Mouse (Mus musculus) CD4-positive helper T cell, adult 2 months (primary cell): ENCODE results near the gene Nsun5.
A peak's percentile ranks its signal among the peaks of the same experiment; 100 is the strongest.

Experiments used
- DNase-seq: peaks from one replicate; pipeline ENCODE4 v3.0.0-alpha.2; 2012; ENCODE audit warnings: low read depth, missing footprints, low spot score

Gene Nsun5

GRCm38 (mm10) chr5:135373601-135374000, 3.8 kb downstream of the Nsun5 start:
- no peak for DNase-seq

- no peak for DNase-seq
These were observed 5.4 kb downstream of the Nsun5 start for GRCm38 (mm10) chr5:135375167-135375566.

GRCm38 (mm10) chr5:135376341-135376740, 6.6 kb downstream of the Nsun5 start:
- DNase-seq, result no peak

- DNase-seq, result no peak
These were observed 10.9 kb downstream of the Nsun5 start for GRCm38 (mm10) chr5:135380681-135381080.

- no peak for DNase-seq
These were observed 11.7 kb downstream of the Nsun5 start for GRCm38 (mm10) chr5:135381356-135381925.

GRCm38 (mm10) chr5:135382746-135383145, 13.0 kb downstream of the Nsun5 start:
- no peak for DNase-seq

- no peak for DNase-seq
These were observed 14.0 kb downstream of the Nsun5 start for GRCm38 (mm10) chr5:135383771-135384170.

GRCm38 (mm10) chr5:135394004-135394823, 24.5 kb downstream of the Nsun5 start, which contains the start of gene Pom121:
Pom121 (minus strand) TSS chr5:135394546.
- peak; percentile 96 for DNase-seq

- peak; percentile 56 for DNase-seq
These were observed 26.1 kb downstream of the Nsun5 start for GRCm38 (mm10) chr5:135395826-135396225.

GRCm38 (mm10) chr5:135399382-135399781, 29.6 kb downstream of the Nsun5 start:
- no peak for DNase-seq

GRCm38 (mm10) chr5:135400244-135400643, 30.5 kb downstream of the Nsun5 start:
- DNase-seq, result peak; percentile 60

GRCm38 (mm10) chr5:135404623-135405022, 34.9 kb downstream of the Nsun5 start:
- DNase-seq, result no peak

GRCm38 (mm10) chr5:135405437-135405836, 35.7 kb downstream of the Nsun5 start:
- no peak for DNase-seq

GRCm38 (mm10) chr5:135408114-135408513, 38.4 kb downstream of the Nsun5 start:
- no peak for DNase-seq

- DNase-seq, result no peak
These were observed 40.5 kb downstream of the Nsun5 start for GRCm38 (mm10) chr5:135410266-135410665.
